Mouse (Mus musculus) heart, adult 2 months (tissue): ENCODE data around the gene Zer1. TPM values are rescaled to one million over a fixed set of nuclear protein-coding genes. Genes with fewer than 3 reads are reported as not detected.
A peak's percentile ranks its signal among the peaks of the same experiment; 100 is the strongest.

Experiments used
- DNase-seq, 2 experiments: peaks; one replicate each; pipeline ENCODE4 v3.0.0; 2021
- H3K27ac ChIP-seq: fragments of 200-600 bp; 2 replicates; pipeline ENCODE4 v1.8.1; 2022
- H3K27me3 ChIP-seq: fragments of 200-500 bp; 2 replicates; pipeline ENCODE4 v1.6.1; 2012; ENCODE audit warnings: mild to moderate bottlenecking, low read length, inconsistent platforms, mixed read lengths; ENCODE audit not compliant: control insufficient read depth, insufficient read depth
- H3K36me3 ChIP-seq: fragments of 200-500 bp; 2 replicates; pipeline ENCODE4 v1.6.1; 2012; ENCODE audit warnings: low read length, inconsistent platforms; ENCODE audit not compliant: control insufficient read depth, insufficient read depth
- H3K4me1 ChIP-seq: fragments of 200-500 bp; 2 replicates; pipeline ENCODE4 v1.6.1; 2011; ENCODE audit warnings: low read length; ENCODE audit not compliant: control insufficient read depth, insufficient read depth
- H3K4me3 ChIP-seq: fragments of 200-600 bp; 2 replicates; pipeline ENCODE4 v1.8.1; 2022
- H3K79me2 ChIP-seq: fragments of 200-500 bp; replicated peaks from 2 replicates; pipeline ENCODE4 v1.6.1; 2012; ENCODE audit warnings: mild to moderate bottlenecking, inconsistent platforms, low read length, moderate library complexity, mixed read lengths; ENCODE audit not compliant: control insufficient read depth, insufficient read depth
- H3K9ac ChIP-seq: fragments of 200-500 bp; 2 replicates; pipeline ENCODE4 v1.6.1; 2012; ENCODE audit warnings: low read depth, mild to moderate bottlenecking, control low read depth, inconsistent platforms, low read length, mixed read lengths
- CTCF ChIP-seq: fragments of 200-600 bp; IDR thresholded peaks from 2 replicates; pipeline ENCODE4 v1.8.1; 2022; ENCODE audit warnings: antibody characterized with exemption, mild to moderate bottlenecking, moderate library complexity
- EP300 ChIP-seq: fragments of 200-500 bp; IDR thresholded peaks from 2 replicates; pipeline ENCODE4 v1.6.1; 2011; ENCODE audit warnings: low read depth, low read length, control low read depth; ENCODE audit not compliant: insufficient read depth
- POLR2A ChIP-seq: fragments of 200-500 bp; IDR thresholded peaks from 2 replicates; pipeline ENCODE4 v1.6.1; 2011; ENCODE audit warnings: mild to moderate bottlenecking, low read depth, low read length, control low read depth; ENCODE audit not compliant: insufficient read depth
- WGBS: fragments of 180-500 bp; shearing (Covaris S2); methylation state at CpG from one replicate; pipeline ENCODE4 v1.1.7; 2018; 5-methylcytosine and 5-hydroxymethylcytosine counted together
- intact Hi-C: fragments of 180-260 bp; cut with DNase I; formaldehyde crosslinking; loops from one replicate; pipeline ENCODE4 v1.15.1; 2025
- polyA plus RNA-seq: library from polyadenylated mRNA; depleted of rRNA; stranded (reverse); fragments of >200 nt; gene quantifications from 2 replicates; pipeline ENCODE4 v1.2.3, GENCODE M21; 2012
- total RNA-seq, 2 experiments: library from RNA; stranded (reverse); gene quantifications; 2 replicates each; pipeline ENCODE4 v1.2.3; 2021

Gene Zer1
- total and polyA plus RNA-seq, 3 experiments, result 21.9 to 45.1 (median 26.6) TPM

GRCm38 (mm10) chr2:30136458-30136857, 12.1 kb upstream of the Zer1 start:
- intact Hi-C loops, result no loop called here

DNA sequence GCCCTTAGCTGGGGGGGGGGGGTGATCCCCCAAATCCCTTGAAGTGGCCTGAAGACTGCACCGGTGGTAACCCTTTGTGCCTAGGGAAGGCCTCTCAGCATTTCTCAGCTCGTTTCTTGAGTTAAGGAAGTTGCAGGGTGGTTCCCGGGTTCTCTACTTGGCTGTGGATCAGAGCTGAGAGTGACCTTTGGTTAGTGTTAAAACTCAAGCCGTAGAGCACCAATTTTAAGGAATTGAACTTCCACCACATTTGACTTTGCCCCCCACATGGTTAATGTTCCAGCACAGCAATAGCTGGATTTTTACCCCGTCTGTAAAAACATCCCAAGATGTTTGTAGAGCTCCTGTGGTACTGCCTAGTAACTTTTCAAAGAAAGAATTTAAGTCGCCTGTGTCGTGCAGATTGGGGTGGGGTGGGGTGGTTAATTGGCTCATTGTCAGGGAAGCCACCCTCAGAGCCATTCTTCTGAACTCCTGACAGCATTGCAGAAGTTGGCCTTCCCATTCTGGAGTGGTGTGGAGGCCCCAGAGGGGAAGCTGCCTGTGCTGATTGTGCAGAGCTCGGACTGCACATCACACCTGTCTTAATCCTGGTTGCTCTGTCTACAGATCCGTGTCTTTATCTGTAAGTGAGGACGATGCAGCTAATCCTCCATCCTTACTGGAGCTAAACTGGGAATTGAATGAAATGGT, 10.7 kb upstream of the Zer1 start:
- Histone ChIP-seq H3K27me3 (no peaks in the 10 kb centered on the region), H3K36me3 (peaks cover 2% of the 10 kb centered on the region; the same call in 1 of the 2 replicates), H3K4me1 (peaks cover 5% of the 10 kb centered on the region), H3K9ac (peak overlapping the region; percentile 28; the same call in 1 of the 2 replicates), H3K27ac (peak overlapping the region; percentile 91), H3K79me2 (no peaks in the 10 kb centered on the region), H3K4me3 (peak overlapping the region; percentile 96; the same call in 1 of the 2 replicates)
- TF ChIP-seq EP300, result no peak
- no peak for TF ChIP-seq POLR2A
- no peak for TF ChIP-seq CTCF
- WGBS, result 39% methylated on average over 10 of the region's 10 CpGs
- DNase-seq, result peak in 1 of 2 experiments; percentile 23
- intact Hi-C loops, result loop anchor here (5.0 kb wide), 1 partner anchor 152 kb away; the partner anchor contains the start of genes Dolk and Nup188

More at GRCm38 (mm10) chr2:30136458-30136857, 12.1 kb upstream of the Zer1 start:
- Histone ChIP-seq H3K79me2 (no peaks in the 10 kb centered on the region), H3K4me1 (peaks cover 5% of the 10 kb centered on the region), H3K9ac (no peak overlapping the region), H3K4me3 (no peak overlapping the region), H3K27me3 (no peaks in the 10 kb centered on the region), H3K36me3 (peaks cover 2% of the 10 kb centered on the region; the same call in 1 of the 2 replicates), H3K27ac (no peak overlapping the region)
- TF ChIP-seq EP300 (no peak), CTCF (no peak), POLR2A (no peak)
- 75% methylated on average over 10 of the region's 10 CpGs for WGBS
- peak in 1 of 2 experiments; percentile 16 for DNase-seq

GRCm38 (mm10) chr2:30134378-30134711, 10.0 kb upstream of the Zer1 start:
- WGBS, result 4% methylated on average over 6 of the region's 6 CpGs
- Histone ChIP-seq H3K4me3 (peak overlapping the region; percentile 96), H3K79me2 (no peaks in the 10 kb centered on the region), H3K36me3 (peaks cover 2% of the 10 kb centered on the region; the same call in 1 of the 2 replicates), H3K9ac (peak overlapping the region; percentile 61), H3K27ac (peak overlapping the region; percentile 91), H3K27me3 (no peaks in the 10 kb centered on the region), H3K4me1 (peaks cover 5% of the 10 kb centered on the region)
- TF ChIP-seq CTCF (no peak), EP300 (no peak), POLR2A (no peak)
- intact Hi-C loops, result loop anchor here (5.0 kb wide), 1 partner anchor 153 kb away; the partner anchor contains the start of genes Dolk and Nup188
- DNase-seq, result peak; percentile 29 to 31

DNA sequence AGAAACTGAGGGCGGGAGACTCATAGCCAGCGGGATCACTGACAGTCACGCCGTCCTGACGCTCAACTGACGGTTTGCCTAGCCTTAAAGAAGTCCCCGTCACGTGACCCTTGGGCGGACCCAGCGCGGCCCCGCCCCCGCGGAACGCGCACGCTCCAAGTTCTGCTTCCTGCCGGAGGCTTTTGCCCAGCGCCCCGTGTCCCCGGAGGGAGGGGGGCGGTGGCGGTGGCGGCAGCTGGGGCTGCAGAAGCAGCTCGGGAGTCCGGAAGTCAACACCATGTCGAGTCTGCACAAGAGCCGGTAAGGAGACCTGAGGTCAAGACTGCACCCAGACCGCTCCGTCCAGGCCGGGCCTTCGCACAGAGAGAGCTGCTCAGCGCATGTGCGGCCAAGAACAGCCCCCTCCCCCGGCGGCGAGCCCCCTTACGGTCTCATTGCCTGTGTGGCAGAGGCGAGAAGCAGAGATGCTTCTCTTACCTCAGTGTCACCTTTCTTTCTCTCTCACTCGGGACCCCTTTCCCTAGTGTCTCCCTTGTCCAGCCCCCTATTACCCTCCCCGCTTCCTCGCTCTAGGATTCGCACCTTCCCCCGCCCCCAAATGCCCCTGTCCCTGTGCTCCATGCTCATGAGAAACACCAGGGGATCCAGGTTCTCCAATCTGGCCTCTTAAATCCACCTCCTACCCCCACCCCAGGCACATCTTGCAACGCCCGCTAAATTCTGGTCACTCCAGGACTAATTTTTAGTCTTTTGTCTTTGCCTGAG, 9.4 kb upstream of the Zer1 start, which contains the start of gene Tbc1d13:
Gene Tbc1d13, plus strand, starts transcription at position 134 of the 765 bp plus-strand sequence.
- Histone ChIP-seq H3K27ac (peak within 1 kb of the TSS; percentile 91), H3K27me3 (no peaks in the 10 kb centered on the region), H3K4me1 (peaks cover 5% of the 10 kb centered on the region), H3K79me2 (no peaks in the 10 kb centered on the region), H3K36me3 (peaks cover 2% of the 10 kb centered on the region; the same call in 1 of the 2 replicates), H3K9ac (peak within 1 kb of the TSS; percentile 61), H3K4me3 (peak within 1 kb of the TSS; percentile 96)
- TF ChIP-seq CTCF (no peak), EP300 (peak; percentile 76), POLR2A (peak; percentile 100)
- WGBS, result under 1% methylated on average over 45 of the region's 46 CpGs
- intact Hi-C loops, result loop anchor here (5.0 kb wide), 1 partner anchor 154 kb away; the partner anchor contains the start of genes Dolk and Nup188
- DNase-seq, result peak; percentile 99

DNA sequence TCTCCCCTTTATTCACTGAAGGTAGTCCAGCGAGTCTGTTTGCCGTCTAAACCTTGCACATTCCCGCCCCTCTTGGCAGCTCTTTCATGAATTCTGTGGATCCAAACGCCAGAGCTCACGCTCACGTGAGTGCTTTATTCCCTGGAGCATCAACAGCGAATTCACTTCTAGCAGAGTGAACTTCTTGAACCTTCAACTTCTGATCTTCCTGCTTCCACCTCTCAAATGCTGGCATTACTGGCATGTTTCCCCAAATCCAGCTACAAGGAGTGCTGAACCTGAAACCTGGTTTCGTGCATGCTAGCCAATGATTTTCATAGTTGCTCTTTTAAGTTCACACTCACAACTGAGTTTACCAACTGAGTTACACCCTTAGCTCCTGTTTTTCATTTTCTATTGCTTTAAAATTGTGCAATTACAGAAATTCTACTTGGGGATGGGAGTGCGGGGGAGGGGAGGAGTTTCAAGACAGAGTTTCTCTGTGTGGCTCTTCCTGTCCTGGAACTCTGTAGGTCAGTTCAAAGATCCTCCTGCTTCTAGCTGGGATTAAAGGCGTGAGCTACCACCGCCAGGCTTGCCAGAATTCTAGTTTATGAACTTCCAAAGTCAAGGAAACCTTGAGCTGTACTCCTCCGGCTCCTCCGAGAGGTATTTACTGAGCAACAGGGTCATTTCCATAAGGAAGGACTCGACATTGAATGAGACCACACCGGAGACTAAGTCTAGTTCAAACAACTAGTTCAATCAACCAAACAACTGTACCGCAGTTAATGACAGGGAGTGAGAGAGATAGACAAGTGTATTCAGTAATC, 8.6 kb upstream of the Zer1 start:
- intact Hi-C loops, result loop anchor here (5.0 kb wide), 1 partner anchor 154 kb away; the partner anchor contains the start of genes Dolk and Nup188
- Histone ChIP-seq H3K36me3 (peaks cover 2% of the 10 kb centered on the region; the same call in 1 of the 2 replicates), H3K27ac (peak overlapping the region; percentile 91), H3K9ac (peak overlapping the region; percentile 60), H3K4me1 (peaks cover 5% of the 10 kb centered on the region), H3K4me3 (peak overlapping the region; percentile 96), H3K79me2 (no peaks in the 10 kb centered on the region), H3K27me3 (no peaks in the 10 kb centered on the region)
- TF ChIP-seq EP300 (no peak), POLR2A (no peak; the same call in 1 of the 2 replicates), CTCF (no peak)
- 3% methylated on average over 16 of the region's 16 CpGs for WGBS
- peak; percentile 57 to 61 for DNase-seq
